Mouse (Mus musculus) forebrain, embryonic 12.5 days (tissue): ENCODE results near the gene Catsper2. TPM values are rescaled to one million over a fixed set of nuclear protein-coding genes. Genes with fewer than 3 reads are reported as not detected.
"Not testable (repeated sequence)": the region's sequence is repeated elsewhere in the genome, so short reads cannot be mapped to it uniquely, and the experiment has no call there.

Experiments
- ATAC-seq: fragments of 200-750 bp; cut with Nextera tagmentation; 2 replicates; pipeline ENCODE4 v1.8.0; 2017; ENCODE audit warnings: moderate TSS enrichment; ENCODE audit not compliant: low FRiP score
- H3K27ac ChIP-seq: fragments of 300-500 bp; sonication (generic); 2 replicates; pipeline ENCODE4 v1.5.1; 2016; ENCODE audit warnings: mild to moderate bottlenecking
- H3K27me3 ChIP-seq: fragments of 300-500 bp; sonication (generic); 2 replicates; pipeline ENCODE4 v1.6.1; 2016; ENCODE audit warnings: mild to moderate bottlenecking
- H3K36me3 ChIP-seq: fragments of 300-500 bp; sonication (generic); replicated peaks from 2 replicates; pipeline ENCODE4 v1.6.1; 2016; ENCODE audit warnings: mild to moderate bottlenecking
- H3K4me1 ChIP-seq: fragments of 300-500 bp; sonication (generic); 2 replicates; pipeline ENCODE4 v1.6.1; 2016
- H3K4me2 ChIP-seq: fragments of 300-500 bp; sonication (generic); 2 replicates; pipeline ENCODE4 v1.6.1; 2016; ENCODE audit warnings: mild to moderate bottlenecking, moderate library complexity
- H3K4me3 ChIP-seq: fragments of 300-500 bp; sonication (generic); replicated peaks from 2 replicates; pipeline ENCODE4 v1.5.1; 2016; ENCODE audit warnings: mild to moderate bottlenecking
- H3K9ac ChIP-seq: fragments of 300-500 bp; sonication (generic); 2 replicates; pipeline ENCODE4 v1.6.1; 2016; ENCODE audit warnings: mild to moderate bottlenecking
- H3K9me3 ChIP-seq: fragments of 300-500 bp; sonication (generic); 2 replicates; pipeline ENCODE4 v1.6.1; 2016
- WGBS: fragments of 180-500 bp; shearing (Covaris S2); methylation state at CpG from one replicate; pipeline ENCODE4 v1.1.7; 2016; 5-methylcytosine and 5-hydroxymethylcytosine counted together
- polyA plus RNA-seq: library from polyadenylated mRNA; unstranded; fragments of >200 nt; fragmentation: Nextera tagmentation; extraction: Ambion mirVana; gene quantifications from 2 replicates; pipeline ENCODE4 v1.2.1, GENCODE M21; 2016

The Catsper2 gene
- polyA plus RNA-seq, 1 experiment from 2014 or later, result 2.9 TPM

GRCm38 (mm10) chr2:121418476-121418875 lies 4.9 kb upstream of the Catsper2 start:
- no peak for ATAC-seq
- 93% methylated on average over 3 of the region's 3 CpGs for WGBS
- Histone ChIP-seq H3K4me3 (no peak overlapping the region), H3K27me3 (no peaks in the 10 kb centered on the region), H3K36me3 (peaks cover 57% of the 10 kb centered on the region), H3K9ac (no peak overlapping the region), H3K9me3 (no peaks in the 10 kb centered on the region), H3K27ac (no peak overlapping the region), H3K4me1 (peaks cover 26% of the 10 kb centered on the region), H3K4me2 (no peak overlapping the region)

- peak overlapping the region; percentile 67; the same call in 1 of the 2 replicates for H3K4me2 ChIP-seq
- no peak overlapping the region for H3K27ac ChIP-seq
- H3K36me3 ChIP-seq, result peaks cover 38% of the 10 kb centered on the region
- no peak overlapping the region for H3K4me3 ChIP-seq
- peaks cover 32% of the 10 kb centered on the region for H3K4me1 ChIP-seq
- WGBS, result 95% methylated on average over 6 of the region's 6 CpGs
- H3K9ac ChIP-seq, result peak overlapping the region; percentile 29; the same call in 1 of the 2 replicates
- no peak for ATAC-seq
- H3K9me3 ChIP-seq, result no peaks in the 10 kb centered on the region
- no peaks in the 10 kb centered on the region for H3K27me3 ChIP-seq
Observed at GRCm38 (mm10) chr2:121416356-121416755, 2.8 kb upstream of the Catsper2 start.

GRCm38 (mm10) chr2:121415591-121415990 lies 2.0 kb upstream of the Catsper2 start:
- H3K36me3 ChIP-seq, result peaks cover 35% of the 10 kb centered on the region
- peak overlapping the region; percentile 100; the same call in 1 of the 2 replicates for H3K9ac ChIP-seq
- peak overlapping the region; percentile 98 for H3K4me3 ChIP-seq
- peak overlapping the region; percentile 67 for H3K4me2 ChIP-seq
- 90% methylated on average over 3 of the region's 3 CpGs for WGBS
- H3K9me3 ChIP-seq, result no peaks in the 10 kb centered on the region
- no peak for ATAC-seq
- no peaks in the 10 kb centered on the region for H3K27me3 ChIP-seq
- H3K4me1 ChIP-seq, result peaks cover 32% of the 10 kb centered on the region
- H3K27ac ChIP-seq, result no peak overlapping the region

DNA sequence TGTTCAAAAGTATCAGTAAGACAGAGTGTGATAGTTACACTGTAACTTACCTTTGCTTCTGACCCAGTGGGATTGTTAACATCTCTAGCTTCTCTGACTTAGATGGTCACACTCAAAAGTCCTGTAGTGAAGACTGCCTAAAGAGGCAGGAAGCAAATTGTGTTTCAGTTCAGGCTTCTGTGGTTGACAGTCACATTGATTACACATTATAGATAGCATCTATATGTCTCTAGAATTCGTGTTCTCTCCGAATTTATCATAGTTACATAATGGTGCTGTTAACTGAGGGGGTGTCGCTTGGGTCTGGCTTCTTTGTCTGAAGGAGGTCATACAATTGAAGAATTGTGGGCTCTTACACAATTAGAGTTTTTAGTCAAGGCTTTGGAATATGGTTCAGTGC lies 1.5 kb upstream of the Catsper2 start:
- peak overlapping the region; percentile 67 for H3K4me2 ChIP-seq
- no peaks in the 10 kb centered on the region for H3K9me3 ChIP-seq
- no peak overlapping the region for H3K27ac ChIP-seq
- H3K9ac ChIP-seq, result peak overlapping the region; percentile 100
- WGBS, result 61% methylated on average over 3 of the region's 3 CpGs
- H3K4me3 ChIP-seq, result peak overlapping the region; percentile 98
- H3K36me3 ChIP-seq, result peaks cover 33% of the 10 kb centered on the region
- no peaks in the 10 kb centered on the region for H3K27me3 ChIP-seq
- H3K4me1 ChIP-seq, result peaks cover 32% of the 10 kb centered on the region
- no peak for ATAC-seq

GRCm38 (mm10) chr2:121414139-121414685 lies 620 bp upstream of the Catsper2 start:
- WGBS, result under 1% methylated on average over 32 of the region's 32 CpGs
- Histone ChIP-seq H3K4me1 (peaks cover 32% of the 10 kb centered on the region), H3K9me3 (no peaks in the 10 kb centered on the region), H3K27ac (peak overlapping the region; percentile 97), H3K4me2 (peak overlapping the region; percentile 67), H3K27me3 (no peaks in the 10 kb centered on the region), H3K36me3 (peaks cover 29% of the 10 kb centered on the region), H3K9ac (peak overlapping the region; percentile 100), H3K4me3 (peak overlapping the region; percentile 98)
- peak; percentile 56 for ATAC-seq

- peak overlapping the region; percentile 57 for H3K4me2 ChIP-seq
Observed at GRCm38 (mm10) chr2:121412843-121413386, 677 bp downstream of the Catsper2 start.

DNA sequence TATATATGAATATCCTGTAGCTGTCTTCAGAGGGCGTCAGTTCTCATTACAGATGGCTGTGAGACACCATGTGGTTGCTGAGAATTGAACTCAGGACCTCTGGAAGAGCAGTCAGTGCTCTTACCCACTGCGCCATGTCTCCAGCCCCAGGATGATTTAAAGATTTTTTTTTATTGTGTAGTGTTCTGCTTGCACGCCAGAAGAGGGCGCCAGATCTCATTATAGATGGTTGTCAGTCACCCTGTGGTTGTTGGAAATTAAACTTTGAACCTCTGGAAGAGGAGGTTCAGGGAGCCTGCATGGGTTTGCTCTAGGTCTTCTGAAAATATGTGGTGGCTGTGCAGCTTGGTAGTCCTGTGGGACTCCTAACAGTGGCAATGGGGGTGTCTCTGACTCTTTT lies 5.4 kb downstream of the Catsper2 start:
- H3K4me1 ChIP-seq, result peaks cover 6% of the 10 kb centered on the region; the same call in 1 of the 2 replicates
- H3K4me2 ChIP-seq, result no peak overlapping the region
- ATAC-seq, result no peak
- H3K9ac ChIP-seq, result no peak overlapping the region
- H3K36me3 ChIP-seq, result no peaks in the 10 kb centered on the region; the same call in 1 of the 2 replicates
- 24% methylated on average over 4 of the region's 4 CpGs for WGBS
- no peak overlapping the region for H3K27ac ChIP-seq
- H3K27me3 ChIP-seq, result no peaks in the 10 kb centered on the region
- no peaks in the 10 kb centered on the region for H3K9me3 ChIP-seq
- H3K4me3 ChIP-seq, result no peak overlapping the region

More at GRCm38 (mm10) chr2:121412843-121413386, 677 bp downstream of the Catsper2 start:
- ATAC-seq, result no peak
- Histone ChIP-seq H3K9me3 (no peaks in the 10 kb centered on the region), H3K9ac (peak overlapping the region; percentile 68), H3K27ac (peak overlapping the region; percentile 97), H3K36me3 (peaks cover 16% of the 10 kb centered on the region), H3K27me3 (no peaks in the 10 kb centered on the region), H3K4me1 (peaks cover 32% of the 10 kb centered on the region), H3K4me3 (peak overlapping the region; percentile 98)
- WGBS, result 14% methylated on average over 4 of the region's 4 CpGs

DNA sequence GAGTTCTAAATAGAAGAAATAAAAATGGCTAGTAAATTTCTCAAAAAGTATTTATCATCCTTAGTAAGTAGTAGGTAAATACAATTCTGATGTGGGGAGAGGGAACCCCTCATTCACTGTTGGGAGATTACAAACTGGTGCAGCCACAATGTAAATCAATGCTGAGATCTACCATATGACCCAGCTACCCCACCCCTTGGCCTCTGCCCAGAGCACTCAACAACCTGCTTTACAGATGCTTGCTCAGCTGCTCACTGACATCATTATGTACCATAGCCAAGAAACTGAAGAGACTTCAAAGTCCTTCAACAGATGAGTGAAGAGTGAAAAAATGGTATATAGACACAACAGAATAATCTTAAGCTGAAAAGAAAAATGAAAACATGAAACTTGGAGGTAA lies 10.3 kb downstream of the Catsper2 start:
- no peak for ATAC-seq
- H3K36me3 ChIP-seq, result no peaks in the 10 kb centered on the region; the same call in 1 of the 2 replicates
- H3K9ac ChIP-seq, result no peak overlapping the region
- H3K4me1 ChIP-seq, result no peaks in the 10 kb centered on the region
- H3K4me3 ChIP-seq, result no peak overlapping the region
- no peak overlapping the region for H3K4me2 ChIP-seq
- no peaks in the 10 kb centered on the region for H3K27me3 ChIP-seq
- H3K9me3 ChIP-seq, result no peaks in the 10 kb centered on the region
- no peak overlapping the region for H3K27ac ChIP-seq

- no peak for ATAC-seq
- Histone ChIP-seq H3K9ac (no peak overlapping the region), H3K4me1 (no peaks in the 10 kb centered on the region), H3K36me3 (no peaks in the 10 kb centered on the region), H3K4me3 (no peak overlapping the region), H3K4me2 (no peak overlapping the region), H3K27ac (no peak overlapping the region), H3K27me3 (no peaks in the 10 kb centered on the region), H3K9me3 (no peaks in the 10 kb centered on the region)
- 16% methylated on average over 8 of the region's 8 CpGs for WGBS
Observed at GRCm38 (mm10) chr2:121396624-121397023, 17.0 kb downstream of the Catsper2 start.

DNA sequence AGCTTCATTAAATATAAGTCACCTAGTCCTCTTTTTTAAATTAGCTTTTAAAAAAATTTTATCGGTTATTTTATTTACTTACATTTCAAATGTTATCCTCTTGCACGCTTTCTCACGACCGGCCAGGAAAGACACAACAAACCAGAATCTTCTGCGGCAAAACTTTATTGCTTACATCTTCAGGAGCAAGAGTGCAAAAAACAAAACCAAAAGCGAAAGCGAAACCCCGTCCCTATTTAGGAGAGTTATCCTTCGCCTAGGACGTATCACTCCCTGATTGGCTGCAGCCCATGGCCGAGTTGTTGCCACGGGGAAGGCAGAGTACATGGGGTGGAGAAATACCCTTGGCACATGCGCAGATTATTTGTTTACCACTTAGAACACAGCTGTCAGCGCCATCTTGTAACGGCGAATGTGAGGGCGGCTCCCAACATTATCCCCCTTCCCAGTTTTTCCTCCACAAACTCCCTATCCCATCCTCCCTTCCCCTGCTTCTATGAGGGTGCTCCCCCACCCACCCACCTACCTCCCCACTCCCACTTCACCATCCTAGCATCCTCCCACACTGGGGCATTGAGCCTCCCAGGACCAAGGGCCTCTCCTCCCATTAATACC lies 26.5 kb downstream of the Catsper2 start, which contains the start of gene Strc:
Gene Strc, minus strand, starts transcription at position 208 of the 615 bp plus-strand sequence.
- H3K36me3 ChIP-seq, H3K27me3 ChIP-seq, H3K9ac ChIP-seq, H3K4me1 ChIP-seq, H3K9me3 ChIP-seq, H3K27ac ChIP-seq, ATAC-seq, H3K4me3 ChIP-seq, H3K4me2 ChIP-seq: not testable (repeated sequence)
- 95% methylated on average over 16 of the region's 17 CpGs for WGBS

- H3K4me2 ChIP-seq, result no peak overlapping the region
- no peaks in the 10 kb centered on the region for H3K4me1 ChIP-seq
- no peak overlapping the region for H3K27ac ChIP-seq
- H3K27me3 ChIP-seq, result no peaks in the 10 kb centered on the region
- WGBS, result 46% methylated on average over 2 of the region's 2 CpGs
- H3K36me3 ChIP-seq, result no peaks in the 10 kb centered on the region
- no peaks in the 10 kb centered on the region for H3K9me3 ChIP-seq
- no peak overlapping the region for H3K4me3 ChIP-seq
- ATAC-seq, result no peak
- no peak overlapping the region for H3K9ac ChIP-seq
Observed at GRCm38 (mm10) chr2:121374766-121375165, 38.8 kb downstream of the Catsper2 start.

DNA sequence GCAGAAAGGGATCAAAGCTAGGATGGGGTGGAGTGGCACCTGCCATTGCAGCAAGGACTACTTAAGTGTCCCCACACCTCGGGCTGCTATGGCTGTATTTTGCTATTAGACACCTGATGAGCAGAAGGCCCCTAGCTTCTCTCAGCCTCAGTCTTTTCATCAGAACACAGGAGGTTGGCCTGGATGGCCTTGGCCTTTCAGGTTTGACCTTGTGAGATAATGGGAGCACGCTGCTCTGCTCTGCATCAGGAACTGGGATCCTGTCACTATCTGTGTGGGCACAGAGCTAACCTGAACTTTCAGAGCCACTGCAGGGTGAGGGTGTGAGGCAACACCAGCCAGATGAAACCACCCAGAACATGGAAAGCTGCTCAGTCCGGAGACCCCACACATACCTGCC lies 41.3 kb downstream of the Catsper2 start:
- Histone ChIP-seq H3K36me3 (no peaks in the 10 kb centered on the region), H3K4me1 (no peaks in the 10 kb centered on the region), H3K27ac (no peak overlapping the region), H3K4me3 (no peak overlapping the region), H3K4me2 (no peak overlapping the region), H3K27me3 (no peaks in the 10 kb centered on the region), H3K9me3 (no peaks in the 10 kb centered on the region), H3K9ac (no peak overlapping the region)
- WGBS, result 82% methylated on average over 3 of the region's 3 CpGs
- no peak for ATAC-seq

DNA sequence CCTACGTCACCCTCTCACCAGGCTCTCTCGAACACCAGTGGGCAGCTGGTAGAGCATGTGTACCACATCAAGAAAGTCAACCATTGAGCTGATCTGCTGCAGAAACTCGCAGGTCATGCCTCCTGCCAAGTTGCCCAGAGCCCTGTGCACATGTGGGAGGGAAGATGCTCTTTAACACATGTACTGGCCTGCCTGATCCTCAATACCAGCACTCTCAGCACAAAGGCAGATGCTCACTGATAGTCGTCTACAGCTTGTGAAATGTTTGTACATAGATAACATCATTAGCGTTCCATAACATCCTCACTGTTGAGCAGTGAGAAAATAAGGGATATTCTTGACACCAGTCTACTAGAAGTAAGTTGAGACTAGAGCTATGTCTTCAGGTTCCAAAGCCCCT lies 42.7 kb downstream of the Catsper2 start:
- WGBS, result 81% methylated on average over 5 of the region's 5 CpGs
- H3K4me2 ChIP-seq, result no peak overlapping the region
- no peaks in the 10 kb centered on the region for H3K27me3 ChIP-seq
- no peak overlapping the region for H3K9ac ChIP-seq
- H3K27ac ChIP-seq, result no peak overlapping the region
- H3K4me3 ChIP-seq, result no peak overlapping the region
- no peak for ATAC-seq
- H3K4me1 ChIP-seq, result no peaks in the 10 kb centered on the region
- no peaks in the 10 kb centered on the region for H3K9me3 ChIP-seq
- H3K36me3 ChIP-seq, result no peaks in the 10 kb centered on the region
